Mouse (Mus musculus): Measurements from ENCODE around the gene Rerg. TPM values are rescaled to one million over a fixed set of nuclear protein-coding genes. Genes with fewer than 3 reads are reported as not detected.

Rerg gene
- total RNA-seq, 2 experiments from 2014 or later = 38.4 to 39.2 TPM

DNA sequence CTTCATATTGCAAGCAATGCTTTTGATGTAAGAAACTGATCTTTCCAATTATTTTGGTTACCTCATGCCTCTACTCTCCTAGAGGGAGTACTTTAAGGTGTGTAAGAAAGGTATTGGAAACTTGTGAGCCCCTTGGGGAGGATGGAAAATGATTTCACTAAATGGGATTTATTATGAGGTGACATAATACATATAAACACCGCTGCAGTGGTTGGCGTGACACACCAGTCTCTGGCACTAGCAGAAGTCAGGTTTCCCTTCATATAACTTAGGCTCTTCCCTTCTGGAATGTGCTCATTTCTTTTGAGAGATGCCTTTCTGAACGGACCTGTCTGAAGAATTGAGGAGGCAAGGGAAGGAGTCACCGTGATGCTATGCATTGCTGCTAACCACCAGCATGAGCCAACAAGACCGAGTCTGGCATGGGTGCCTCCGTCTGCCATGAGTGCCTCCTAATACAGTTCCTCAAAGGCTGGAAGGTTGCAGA is 139.6 kb downstream of the Rerg start:
- DNase-seq (ENCODE audit: extremely low spot score in 1 of 2, low spot score in 1 of 2) = no peak

DNA sequence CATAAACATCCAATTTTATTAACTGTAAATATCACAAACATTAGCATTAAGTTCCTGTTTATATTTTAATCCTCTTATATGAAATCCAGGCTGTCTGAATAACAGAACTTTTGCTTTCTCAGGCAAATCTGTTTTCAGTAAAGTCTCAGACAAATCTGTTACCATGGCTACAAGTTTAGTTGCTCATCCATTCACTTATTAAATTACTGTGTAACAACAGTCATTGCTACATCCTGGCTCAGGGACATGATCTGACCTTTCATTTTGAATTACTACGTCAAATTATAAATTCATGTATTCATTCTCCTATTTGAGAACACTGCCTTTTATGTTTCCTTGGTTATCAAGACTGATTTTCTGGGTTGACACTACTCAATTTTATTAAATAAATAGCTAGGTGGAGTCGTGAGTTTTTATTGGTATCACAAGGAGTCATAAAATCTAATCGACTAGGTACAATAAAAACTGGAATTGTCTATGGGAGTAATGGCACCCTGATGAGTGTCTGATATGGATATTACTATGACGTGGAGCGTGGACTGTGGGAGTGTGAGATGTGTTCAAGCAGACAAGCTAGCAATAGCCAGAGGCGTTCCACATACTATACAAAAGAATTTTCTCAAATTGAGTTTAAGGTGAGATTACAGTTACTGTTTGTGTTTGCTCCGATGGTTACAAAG is 140.2 kb downstream of the Rerg start:
- DNase-seq (ENCODE audit: extremely low spot score in 1 of 2, low spot score in 1 of 2) = no peak

- DNase-seq (ENCODE audit: extremely low spot score in 1 of 2, low spot score in 1 of 2) = no peak
These were observed 144.8 kb downstream of the Rerg start for GRCm38 (mm10) chr6:137025461-137025860.

DNA sequence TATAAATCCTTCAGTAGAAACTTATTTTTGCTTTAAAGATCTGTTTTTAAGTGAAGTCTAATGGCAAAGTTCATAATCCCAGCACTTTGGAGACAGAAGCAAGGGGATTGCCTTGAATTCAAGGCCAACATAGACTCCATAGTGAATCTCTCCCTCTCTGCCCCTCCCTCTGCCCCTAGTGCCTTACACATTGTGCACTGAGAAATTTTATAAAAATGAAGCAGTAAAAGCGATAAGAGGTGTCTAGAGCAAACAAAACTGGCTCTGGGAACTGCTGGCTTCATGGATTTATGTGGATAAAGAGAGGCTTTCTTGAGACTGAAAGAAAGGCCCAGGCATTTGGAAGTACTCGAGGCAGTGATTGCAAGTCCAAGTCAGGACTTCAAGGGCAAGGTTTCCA is 145.8 kb downstream of the Rerg start:
- no peak for DNase-seq (ENCODE audit: extremely low spot score in 1 of 2, low spot score in 1 of 2)

GRCm38 (mm10) chr6:137017216-137017973 is 152.9 kb downstream of the Rerg start:
- DNase-seq (ENCODE audit: extremely low spot score in 1 of 2, low spot score in 1 of 2) = no peak

- DNase-seq (ENCODE audit: extremely low spot score in 1 of 2, low spot score in 1 of 2) = no peak
These were observed 156.0 kb downstream of the Rerg start for GRCm38 (mm10) chr6:137014346-137014745.

GRCm38 (mm10) chr6:137011187-137011586 is 159.1 kb downstream of the Rerg start:
- DNase-seq (ENCODE audit: extremely low spot score in 1 of 2, low spot score in 1 of 2) = no peak

Other genes with a start within 250 kb of the Rerg start
- gene Erp27, start 248.3 kb downstream of the Rerg start, total RNA-seq (2021) = under 1 TPM; 0.52 to 0.85 TPM
- gene Pde6h, start 246.7 kb downstream of the Rerg start, total RNA-seq (2021) = 1 to 10 TPM; 1.2 TPM
- 10 to 100 TPM in 1 of 2 experiments, 1 to 10 TPM in 1; 8.8 to 11.3 TPM for gene Arhgdib, start 228.6 kb downstream of the Rerg start, total RNA-seq (2021)
- 10 to 100 TPM; 49.4 to 58.5 TPM for gene Ptpro, start 81.8 kb upstream of the Rerg start, total RNA-seq (2021)